Mouse (Mus musculus): ENCODE data around the gene Artn.

Artn gene

DNA sequence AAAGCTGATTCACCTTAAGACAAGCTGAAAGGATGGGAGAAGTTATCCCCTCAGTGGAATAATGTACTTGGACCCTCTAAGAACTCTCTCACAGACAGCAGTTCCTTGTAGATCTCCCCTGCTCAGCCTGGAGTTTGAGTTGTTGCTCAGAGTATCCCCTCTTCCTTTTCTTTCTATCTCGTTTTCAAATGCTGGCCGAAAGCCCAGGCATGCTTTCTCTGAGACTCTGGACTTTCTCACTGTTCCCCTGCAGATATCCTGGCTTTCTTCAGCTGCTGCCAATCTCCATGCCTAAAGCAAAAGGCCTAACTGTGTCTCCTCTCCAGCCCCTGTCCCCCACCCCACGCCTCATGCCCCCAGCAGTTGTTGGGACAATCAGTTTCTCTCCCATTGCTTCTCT is 11.3 kb downstream of the Artn start:
- no peak for DNase-seq

DNA sequence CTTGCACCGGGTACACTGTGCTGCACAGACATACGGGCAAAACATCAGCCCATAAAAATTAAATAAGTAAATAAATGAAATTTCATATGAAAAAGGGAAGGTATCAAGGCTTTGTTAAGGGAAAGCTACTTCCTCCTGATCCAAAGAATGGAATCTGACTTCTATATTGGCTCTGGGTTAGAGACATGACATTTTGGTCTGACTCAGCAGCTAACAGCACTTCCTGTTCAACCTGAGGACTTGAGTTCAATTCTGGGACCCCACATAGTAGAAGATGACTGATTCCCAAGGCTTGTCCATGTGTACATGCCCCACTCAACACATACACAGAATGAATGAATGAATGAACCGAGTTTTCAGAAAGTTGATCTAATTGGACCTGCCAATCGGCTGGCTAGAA is 11.7 kb downstream of the Artn start:
- no peak for DNase-seq

GRCm38 (mm10) chr4:117917402-117917801 is 12.2 kb downstream of the Artn start:
- DNase-seq, result no peak

DNA sequence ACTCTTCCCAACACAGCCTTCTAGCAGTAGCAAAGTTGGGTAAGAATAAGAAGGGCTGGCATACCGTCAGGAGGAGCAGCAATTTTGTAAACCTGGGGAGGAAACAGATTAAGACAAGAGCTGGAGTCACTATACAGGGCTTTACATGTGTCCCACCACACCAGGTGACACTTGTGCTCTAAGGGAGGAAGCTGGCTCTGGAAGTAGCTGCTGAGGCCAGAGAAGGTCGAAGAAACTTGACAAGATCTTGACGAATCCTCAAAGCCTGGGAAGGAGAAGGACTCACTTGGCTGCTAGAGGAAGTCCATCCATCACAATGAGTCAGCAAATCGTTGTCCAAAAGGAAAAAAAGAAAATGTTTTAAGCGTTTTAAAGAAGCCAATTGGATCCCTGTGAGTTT is 13.2 kb downstream of the Artn start:
- DNase-seq, result no peak

DNA sequence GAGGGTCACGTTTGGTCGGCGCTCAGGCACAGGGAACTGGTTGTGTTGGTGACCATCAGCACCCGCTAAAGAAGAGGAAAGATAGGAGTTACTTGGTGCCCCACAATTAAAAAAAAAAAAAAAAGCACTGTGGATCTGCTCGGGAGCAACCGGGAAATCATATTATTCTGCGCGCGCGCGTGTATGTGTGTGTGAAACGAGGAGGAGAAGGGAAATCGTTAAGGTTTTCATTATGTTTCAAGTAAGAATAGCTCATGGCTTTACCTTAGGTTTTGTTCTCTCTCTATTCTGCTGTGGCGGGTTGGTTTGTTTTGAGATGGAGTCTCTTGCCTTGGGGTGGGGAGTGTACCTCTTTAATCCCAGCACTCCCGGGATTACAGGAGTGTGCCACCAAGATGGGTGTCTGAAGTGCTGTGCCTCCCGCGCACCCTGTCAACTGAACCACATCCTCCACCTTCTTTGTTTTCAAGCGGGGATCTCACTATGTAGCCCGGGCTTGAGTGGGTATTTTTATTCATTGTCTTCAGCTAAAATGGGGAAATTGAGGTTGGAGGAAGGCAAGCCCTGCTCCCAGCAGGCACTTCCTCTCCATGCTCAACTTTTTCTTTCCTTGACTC is 14.0 kb downstream of the Artn start:
- peak in 1 of 2 experiments; percentile 7 for DNase-seq

- peak; percentile 97 to 98 for DNase-seq
These were observed 14.7 kb downstream of the Artn start, which contains the start of gene Ipo13 for GRCm38 (mm10) chr4:117914591-117915442. Gene Ipo13, minus strand, starts transcription at chr4:117914999.

DNA sequence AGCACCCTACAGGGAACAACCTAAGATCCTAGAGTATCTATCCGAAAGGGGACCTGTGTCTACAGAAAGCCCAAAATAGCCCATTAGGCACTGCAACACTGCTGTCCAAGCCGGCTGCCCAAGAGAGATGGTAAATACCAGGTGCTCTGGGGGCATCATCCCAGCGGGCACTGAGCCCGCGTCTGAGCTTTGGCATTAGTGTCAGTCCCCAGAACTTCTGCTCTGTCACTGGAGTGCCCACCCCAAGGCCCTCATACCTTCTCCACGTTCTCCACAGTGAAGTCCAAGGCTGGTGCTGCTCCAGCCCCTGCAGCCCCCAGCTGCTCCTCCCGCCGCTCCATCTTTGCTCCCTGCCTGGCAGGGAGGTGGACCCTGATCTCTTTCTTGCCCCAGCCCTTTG is 15.5 kb downstream of the Artn start:
- no peak for DNase-seq

- DNase-seq, result no peak
These were observed 16.1 kb downstream of the Artn start for GRCm38 (mm10) chr4:117913421-117913820.

- no peak for DNase-seq
These were observed 16.8 kb downstream of the Artn start for GRCm38 (mm10) chr4:117912685-117913273.

DNA sequence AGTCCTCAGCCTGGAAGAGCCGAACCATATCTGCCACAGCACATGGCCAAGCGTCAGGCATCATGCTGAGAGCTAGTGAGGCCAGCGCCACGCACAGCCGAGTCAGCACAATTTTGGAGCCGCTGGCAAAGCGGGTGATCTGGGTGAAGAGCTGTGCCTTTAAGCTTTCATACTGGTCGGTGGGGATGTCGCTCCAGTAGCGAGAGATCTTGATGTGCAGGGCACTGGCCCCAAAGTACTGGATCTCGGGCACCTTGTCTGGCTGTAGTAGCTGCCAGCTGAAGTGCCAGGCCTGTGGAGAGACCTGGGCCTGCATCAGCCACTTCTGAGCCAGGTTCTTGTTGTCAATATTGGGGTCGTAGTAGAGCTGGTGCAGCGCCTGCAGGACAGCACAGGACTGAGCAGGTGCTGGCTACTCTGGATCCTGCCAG is 17.4 kb downstream of the Artn start:
- DNase-seq, result no peak

DNA sequence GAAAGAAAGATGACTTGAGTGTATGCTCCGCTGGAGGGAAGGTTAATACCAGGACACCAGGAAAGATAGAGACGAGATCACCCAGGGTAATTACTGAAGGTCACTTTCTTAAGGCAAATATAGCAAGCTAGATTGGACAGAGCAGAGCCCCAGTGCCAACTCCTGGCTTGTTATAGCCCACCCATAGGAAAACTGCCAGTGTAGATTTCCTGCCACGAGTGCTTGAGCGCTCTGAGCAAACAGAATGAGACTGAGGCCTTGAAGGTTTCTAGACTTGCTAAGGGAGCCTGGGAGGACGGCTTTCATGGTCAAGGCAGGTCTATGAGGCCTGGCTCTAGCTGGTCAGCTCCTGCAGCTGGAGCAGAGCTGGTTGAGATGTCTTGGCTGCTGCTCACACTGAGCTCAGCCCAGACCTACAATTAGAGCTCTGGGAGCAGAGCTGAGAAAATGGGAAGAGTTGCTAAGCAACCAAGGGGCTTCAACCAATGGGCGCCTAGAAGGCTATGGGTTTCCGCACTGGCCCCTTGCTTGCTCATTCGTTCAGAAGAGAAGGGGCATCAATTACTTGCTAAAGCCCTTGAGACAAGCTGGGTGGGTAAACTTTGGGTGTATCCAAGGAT is 20.6 kb downstream of the Artn start:
- no peak for DNase-seq

DNA sequence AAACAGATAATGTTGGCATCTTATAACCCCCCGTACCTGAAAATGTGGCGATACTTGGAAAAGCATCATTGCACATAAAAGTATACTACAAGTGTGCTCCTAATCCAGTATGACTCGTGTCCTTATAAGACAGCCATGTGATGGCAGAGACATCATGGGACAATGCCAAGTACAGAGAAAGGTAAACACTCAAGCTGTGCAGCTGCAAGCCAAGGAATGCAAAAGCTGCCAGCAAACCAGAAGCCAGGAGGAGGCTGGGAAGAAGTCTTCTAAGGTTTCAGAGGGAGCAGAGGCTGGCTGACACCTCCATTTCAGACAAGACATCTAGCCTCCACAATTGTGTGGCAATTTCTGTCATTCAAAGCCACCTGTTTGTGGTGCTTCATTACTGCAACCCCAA is 23.4 kb downstream of the Artn start:
- DNase-seq, result no peak

- no peak for DNase-seq
These were observed 24.8 kb downstream of the Artn start for GRCm38 (mm10) chr4:117904761-117905160.

- DNase-seq, result no peak
These were observed 25.5 kb downstream of the Artn start for GRCm38 (mm10) chr4:117904094-117904493.

DNA sequence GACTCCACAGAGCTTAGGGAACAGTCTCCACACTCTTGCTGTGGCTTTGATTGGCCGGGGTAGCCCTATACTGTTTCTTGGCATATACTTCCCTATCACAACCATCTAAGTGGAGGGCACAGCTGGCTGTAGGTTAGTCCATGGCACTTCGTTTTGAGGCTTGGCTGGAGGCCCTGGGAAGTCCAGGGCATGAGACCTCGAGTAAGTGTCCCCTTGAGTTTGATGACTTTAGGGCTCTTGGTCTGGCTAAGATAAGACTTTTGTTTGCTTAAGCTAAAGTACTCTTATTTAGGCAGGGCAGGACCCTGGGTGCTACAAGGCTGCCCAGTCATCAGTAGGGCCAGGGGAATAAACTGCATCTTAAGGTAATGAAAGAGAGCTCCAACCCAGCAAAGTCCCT is 31.5 kb downstream of the Artn start:
- DNase-seq, result no peak

DNA sequence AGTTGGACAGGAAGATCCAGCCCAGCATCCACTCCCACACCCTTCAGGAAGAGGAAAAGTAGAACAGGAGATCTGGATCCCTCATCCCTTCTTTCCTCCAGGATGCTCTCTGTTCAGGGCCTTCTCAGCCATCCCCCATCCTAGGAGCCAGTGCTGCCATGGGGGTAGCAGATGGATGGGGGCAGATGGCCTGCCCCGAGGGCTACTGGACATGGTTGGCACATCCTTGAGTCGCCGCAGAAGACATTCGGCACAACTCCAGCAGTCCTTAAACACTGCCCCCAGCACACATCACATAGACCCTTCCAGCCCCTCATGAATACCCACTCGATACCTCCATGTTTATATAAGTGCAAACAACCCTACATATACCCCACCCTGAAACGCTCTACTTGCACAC is 33.5 kb downstream of the Artn start:
- no peak for DNase-seq

DNA sequence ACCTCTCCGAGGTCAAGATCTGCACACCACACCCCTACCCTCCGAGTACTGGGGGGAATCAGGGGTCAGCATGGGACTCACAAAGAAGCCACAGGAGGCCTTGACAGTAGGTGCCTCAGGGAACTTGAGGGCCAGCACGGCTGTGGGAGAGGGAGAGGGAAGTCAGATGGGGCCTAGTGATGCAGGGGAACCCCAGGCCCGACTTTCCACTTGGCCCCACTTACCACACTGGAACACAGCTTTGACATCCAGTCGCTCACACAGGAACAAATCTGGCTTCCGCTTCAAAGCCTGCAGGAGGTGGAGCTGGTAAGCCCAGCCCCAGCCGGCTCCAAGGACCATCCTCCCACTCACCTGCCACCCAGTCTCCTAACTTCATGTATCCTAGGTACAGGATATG is 34.2 kb downstream of the Artn start:
- DNase-seq, result no peak

GRCm38 (mm10) chr4:117894601-117895000 is 35.0 kb downstream of the Artn start:
- no peak for DNase-seq

GRCm38 (mm10) chr4:117893376-117893775 is 36.2 kb downstream of the Artn start:
- peak; percentile 76 for DNase-seq

- DNase-seq, result peak; percentile 77 to 78
These were observed 37.8 kb downstream of the Artn start, which contains the start of gene Dph2 for GRCm38 (mm10) chr4:117891738-117892161. Gene Dph2, minus strand, starts transcription at chr4:117892032.

GRCm38 (mm10) chr4:117890750-117891149 is 38.8 kb downstream of the Artn start:
- DNase-seq, result no peak

GRCm38 (mm10) chr4:117890031-117890430 is 39.5 kb downstream of the Artn start:
- DNase-seq, result no peak

DNA sequence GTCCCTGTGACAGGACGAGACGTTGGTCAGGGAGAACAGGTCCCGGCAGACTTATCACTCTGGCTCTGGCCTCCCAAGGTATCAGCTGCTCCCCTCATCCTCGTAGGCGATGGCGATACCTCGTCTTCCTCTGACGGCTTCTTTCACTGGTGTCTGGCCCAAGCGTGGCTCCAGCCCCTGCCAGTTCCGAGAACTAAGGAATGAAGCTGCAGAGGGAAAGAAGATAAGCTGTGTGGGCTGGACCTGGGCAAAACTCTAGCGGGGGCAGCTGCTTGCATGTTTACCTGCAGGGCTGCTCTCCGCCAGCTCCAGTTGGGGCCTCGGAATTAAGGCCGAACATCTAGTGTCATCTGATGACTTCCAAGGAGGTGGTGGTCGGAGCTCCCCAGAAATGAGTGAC is 40.1 kb downstream of the Artn start:
- no peak for DNase-seq
